Mouse (Mus musculus): ENCODE results near the gene Tmem236.

- TF ChIP-seq CTCF (IDR thresholded peaks at IDR 0.05; ENCODE audit: borderline replicate concordance, control insufficient read depth, extremely low read depth, insufficient read depth, low read length, poor library complexity) (no peak), POLR2A (IDR thresholded peaks at IDR 0.05; ENCODE audit: control insufficient read depth, extremely low read depth, insufficient read depth, low read length, poor library complexity) (no peak)
Measured at GRCm38 (mm10) chr2:14229979-14230378, 55.7 kb downstream of the Tmem236 start.
